Mouse (Mus musculus): ENCODE measurements around the gene Oasl2. TPM values are rescaled to one million over a fixed set of nuclear protein-coding genes. Genes with fewer than 3 reads are reported as not detected.
"Not testable (repeated sequence)": the region's sequence is repeated elsewhere in the genome, so short reads cannot be mapped to it uniquely, and the experiment has no call there.

Oasl2 gene
- polyA plus RNA-seq, 1 experiment from 2014 or later = 2.1 TPM

DNA sequence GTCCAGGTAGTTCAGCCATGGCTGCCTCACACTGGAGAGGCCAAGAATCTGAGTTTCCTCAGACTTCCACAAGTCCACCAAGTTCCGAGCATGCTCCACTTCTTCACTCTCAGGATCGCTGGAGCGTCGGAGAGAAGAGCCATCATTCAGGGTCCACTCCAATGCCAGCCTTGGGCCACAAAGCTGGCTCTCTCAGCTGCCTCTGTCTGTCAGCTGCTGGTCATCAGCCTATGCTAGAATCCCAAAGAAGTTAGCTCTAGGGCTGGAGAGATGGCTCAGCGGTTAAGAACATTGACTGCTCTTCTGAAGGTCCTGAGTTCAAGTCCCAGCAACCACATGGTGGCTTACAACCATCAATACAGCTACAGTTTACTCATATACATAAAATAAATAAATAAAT, 20.6 kb downstream of the Oasl2 start:
- not testable (repeated sequence) for H3K4me1 ChIP-seq (replicated peaks); H3K9ac ChIP-seq (replicated peaks); H3K27ac ChIP-seq; H3K27me3 ChIP-seq; ATAC-seq; H3K4me2 ChIP-seq (replicated peaks); H3K9me3 ChIP-seq; H3K36me3 ChIP-seq; H3K4me3 ChIP-seq (replicated peaks)
- WGBS = 95% methylated on average over 5 of the region's 5 CpGs

DNA sequence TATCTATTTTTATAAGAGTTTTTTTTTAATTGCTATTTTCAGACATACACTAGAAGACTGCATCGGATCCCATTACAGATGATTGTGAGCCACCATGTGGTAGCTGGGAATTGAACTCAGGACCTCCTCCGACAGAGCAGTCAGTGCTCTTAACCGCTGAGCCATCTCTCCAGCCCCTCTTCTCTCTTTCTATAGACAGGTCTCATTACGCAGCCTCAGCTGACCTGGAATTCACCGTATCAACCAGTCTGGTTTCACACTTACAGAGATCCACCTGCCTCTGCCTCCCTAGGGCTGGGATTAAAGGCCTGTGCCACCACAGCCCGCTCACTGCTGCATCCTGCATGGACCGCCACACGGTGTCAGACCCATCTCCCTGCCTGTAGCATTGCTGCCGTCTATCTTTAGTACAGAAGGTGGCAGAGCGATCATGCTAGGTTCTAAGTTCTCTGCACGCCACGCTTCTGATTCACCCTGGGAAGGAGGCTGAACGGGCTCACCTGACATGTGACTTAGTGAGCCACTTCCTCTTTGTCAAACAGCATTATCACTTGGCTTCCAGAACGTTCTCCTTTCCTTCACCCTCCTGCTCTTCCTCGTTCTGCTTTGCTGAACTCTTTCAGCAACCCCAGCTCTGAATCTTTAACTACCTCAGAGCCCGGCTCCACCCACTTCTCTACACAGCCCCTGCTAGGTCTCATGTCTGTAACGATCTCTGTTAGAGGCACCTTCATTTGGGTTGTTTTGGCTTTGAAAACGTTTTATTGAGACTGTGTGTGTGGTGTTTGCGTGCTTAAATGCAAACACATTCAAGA, 25.0 kb downstream of the Oasl2 start:
- Histone ChIP-seq H3K27ac (no peak overlapping the region), H3K4me1 (replicated peaks) (peaks cover 12% of the 10 kb centered on the region; the same call in 1 of the 2 replicates), H3K9me3 (no peaks in the 10 kb centered on the region), H3K4me2 (replicated peaks) (no peak overlapping the region), H3K36me3 (no peaks in the 10 kb centered on the region), H3K4me3 (replicated peaks) (no peak overlapping the region), H3K9ac (replicated peaks) (no peak overlapping the region), H3K27me3 (no peaks in the 10 kb centered on the region)
- WGBS = 80% methylated on average over 19 of the region's 19 CpGs
- ATAC-seq = no peak

DNA sequence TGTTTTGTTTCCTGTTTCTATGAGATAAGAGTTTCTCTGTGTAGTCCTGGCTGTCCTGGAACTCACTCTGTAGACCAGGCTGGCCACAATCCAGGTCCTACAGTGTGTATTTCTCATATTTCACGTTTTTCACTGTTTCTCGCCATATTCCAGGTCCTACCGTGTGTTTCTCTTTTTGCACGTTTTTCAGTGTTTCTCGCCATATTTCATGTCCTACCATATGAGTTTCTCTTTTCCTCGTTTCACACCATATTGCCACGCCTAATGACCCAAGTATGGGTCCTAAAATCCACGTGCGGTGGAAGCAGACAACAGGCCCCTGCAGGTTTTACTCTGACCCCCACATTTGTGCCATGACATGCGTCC, 25.6 kb downstream of the Oasl2 start:
- 63% methylated on average over 10 of the region's 10 CpGs for WGBS
- peaks cover 12% of the 10 kb centered on the region; the same call in 1 of the 2 replicates for H3K4me1 ChIP-seq (replicated peaks)
- H3K9me3 ChIP-seq = no peaks in the 10 kb centered on the region
- H3K27ac ChIP-seq = no peak overlapping the region
- no peak overlapping the region for H3K4me2 ChIP-seq (replicated peaks)
- H3K9ac ChIP-seq (replicated peaks) = no peak overlapping the region
- H3K4me3 ChIP-seq (replicated peaks) = no peak overlapping the region
- H3K27me3 ChIP-seq = no peaks in the 10 kb centered on the region
- ATAC-seq = no peak; the same call in 1 of the 2 replicates
- no peaks in the 10 kb centered on the region for H3K36me3 ChIP-seq

DNA sequence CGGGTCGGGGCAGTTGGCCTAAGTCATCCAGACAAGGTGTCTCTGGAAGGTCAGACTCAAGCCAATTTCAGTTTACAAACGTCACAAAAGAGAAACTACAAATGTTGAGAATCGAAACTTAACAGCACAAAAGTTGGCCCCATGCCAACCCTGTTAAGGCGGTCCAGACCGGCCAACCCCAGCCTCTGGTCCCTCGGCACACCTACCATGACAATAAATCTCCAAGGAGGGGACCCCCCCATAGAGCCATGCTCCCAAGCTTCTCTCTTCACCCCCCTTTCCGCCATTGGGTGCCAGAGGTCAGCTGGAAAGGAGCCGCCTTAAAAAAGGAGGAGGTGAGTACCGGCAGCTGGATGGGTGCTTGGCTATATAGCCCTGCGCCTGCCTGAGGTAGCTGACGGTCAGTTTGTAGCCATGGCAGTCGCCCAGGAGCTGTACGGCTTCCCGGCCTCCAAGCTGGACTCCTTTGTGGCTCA, 26.3 kb downstream of the Oasl2 start, which contains the start of gene Oasl1:
TSS of gene Oasl1 (plus strand) at position 243 of the 476 bp plus-strand sequence.
- WGBS = 53% methylated on average over 15 of the region's 15 CpGs
- H3K4me2 ChIP-seq (replicated peaks) = no peak within 1 kb of the TSS
- H3K27me3 ChIP-seq = no peaks in the 10 kb centered on the region

DNA sequence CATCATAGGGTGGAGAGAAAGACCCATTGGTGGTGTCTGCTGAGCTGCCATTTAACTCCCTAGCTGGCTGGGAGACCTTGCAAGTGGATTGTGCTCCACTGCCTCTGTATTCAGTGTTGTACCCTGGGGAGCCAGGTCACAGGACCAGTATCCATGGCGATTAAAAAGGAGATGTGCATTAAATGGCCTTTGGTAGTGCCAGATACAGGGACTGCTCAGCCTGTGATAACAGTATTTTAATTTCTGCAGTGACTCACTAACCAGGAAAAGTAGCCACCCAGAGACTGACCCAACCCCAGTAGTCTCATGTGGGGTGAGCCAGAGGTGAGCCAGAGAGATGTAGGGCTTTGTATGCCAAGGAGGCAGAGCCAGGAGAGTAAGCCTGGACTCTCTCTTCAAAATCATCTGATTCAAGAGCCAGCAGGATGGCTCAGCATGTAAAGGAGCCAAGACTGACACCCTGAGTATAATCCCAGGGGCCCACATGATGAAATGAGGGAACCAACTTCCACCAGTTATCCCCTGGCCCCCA, 29.5 kb downstream of the Oasl2 start:
- 42% methylated on average over 1 of the region's 1 CpGs for WGBS
- no peak overlapping the region for H3K4me3 ChIP-seq (replicated peaks)
- H3K27ac ChIP-seq = no peak overlapping the region
- no peaks in the 10 kb centered on the region for H3K36me3 ChIP-seq
- H3K9ac ChIP-seq (replicated peaks) = no peak overlapping the region
- no peak for ATAC-seq
- H3K9me3 ChIP-seq = no peaks in the 10 kb centered on the region
- no peak overlapping the region for H3K4me2 ChIP-seq (replicated peaks)
- H3K27me3 ChIP-seq = no peaks in the 10 kb centered on the region
- H3K4me1 ChIP-seq (replicated peaks) = peaks cover 12% of the 10 kb centered on the region; the same call in 1 of the 2 replicates

More for the DNA sequence above, 26.3 kb downstream of the Oasl2 start, which contains the start of gene Oasl1:
- Histone ChIP-seq H3K4me3 (replicated peaks) (no peak within 1 kb of the TSS), H3K9me3 (no peaks in the 10 kb centered on the region), H3K9ac (replicated peaks) (no peak within 1 kb of the TSS), H3K27ac (no peak within 1 kb of the TSS), H3K36me3 (no peaks in the 10 kb centered on the region), H3K4me1 (replicated peaks) (peaks cover 12% of the 10 kb centered on the region; the same call in 1 of the 2 replicates)
- ATAC-seq = no peak

DNA sequence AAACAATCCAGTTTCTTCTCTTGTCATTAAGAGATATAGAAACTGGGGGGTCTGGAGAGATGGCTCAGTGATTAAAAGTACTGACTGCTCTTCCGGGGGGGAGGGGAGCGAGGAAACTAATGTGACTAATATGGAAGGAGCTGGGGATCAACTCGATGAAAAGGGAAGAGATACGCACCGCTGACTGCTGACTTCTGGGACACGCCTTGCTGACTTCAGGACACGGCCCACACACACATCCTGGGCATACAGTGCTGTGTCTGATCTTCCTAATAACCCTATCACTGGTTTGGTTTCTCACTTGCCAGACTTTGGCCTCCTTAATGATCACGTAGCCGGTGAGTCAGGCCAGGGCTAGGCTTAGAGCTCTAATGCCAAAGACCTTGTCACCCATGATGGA, 30.0 kb downstream of the Oasl2 start:
- Histone ChIP-seq H3K4me3 (replicated peaks) (no peak overlapping the region), H3K36me3 (no peaks in the 10 kb centered on the region), H3K9ac (replicated peaks) (no peak overlapping the region), H3K4me2 (replicated peaks) (no peak overlapping the region), H3K4me1 (replicated peaks) (peaks cover 12% of the 10 kb centered on the region; the same call in 1 of the 2 replicates), H3K27me3 (no peaks in the 10 kb centered on the region), H3K27ac (no peak overlapping the region), H3K9me3 (no peaks in the 10 kb centered on the region)
- WGBS = 62% methylated on average over 9 of the region's 9 CpGs
- no peak for ATAC-seq

DNA sequence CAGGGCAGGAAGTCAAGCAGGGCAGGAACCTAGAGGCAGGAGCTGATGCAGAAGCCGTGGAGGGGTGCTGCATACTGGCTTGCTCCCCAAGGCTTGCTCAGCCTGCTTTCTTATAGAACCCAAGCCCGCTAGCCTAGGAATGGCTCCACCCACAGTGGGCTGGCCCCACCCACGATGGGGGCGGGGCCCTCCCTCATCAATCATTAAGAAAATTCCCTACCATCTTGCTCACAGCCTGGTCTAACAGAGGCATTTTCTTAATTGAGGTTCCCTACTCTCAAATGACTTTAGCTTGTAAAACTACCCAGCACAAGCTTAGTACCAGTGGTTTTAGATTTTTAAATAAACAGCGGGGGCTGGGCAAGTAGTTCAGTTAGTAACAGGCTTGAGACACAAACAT, 34.9 kb downstream of the Oasl2 start:
- no peak for ATAC-seq
- WGBS = 67% methylated on average over 5 of the region's 5 CpGs
- Histone ChIP-seq H3K9ac (replicated peaks) (no peak overlapping the region), H3K4me3 (replicated peaks) (no peak overlapping the region), H3K4me2 (replicated peaks) (no peak overlapping the region), H3K9me3 (no peaks in the 10 kb centered on the region), H3K36me3 (no peaks in the 10 kb centered on the region), H3K4me1 (replicated peaks) (peaks cover 6% of the 10 kb centered on the region), H3K27me3 (no peaks in the 10 kb centered on the region), H3K27ac (no peak overlapping the region)

DNA sequence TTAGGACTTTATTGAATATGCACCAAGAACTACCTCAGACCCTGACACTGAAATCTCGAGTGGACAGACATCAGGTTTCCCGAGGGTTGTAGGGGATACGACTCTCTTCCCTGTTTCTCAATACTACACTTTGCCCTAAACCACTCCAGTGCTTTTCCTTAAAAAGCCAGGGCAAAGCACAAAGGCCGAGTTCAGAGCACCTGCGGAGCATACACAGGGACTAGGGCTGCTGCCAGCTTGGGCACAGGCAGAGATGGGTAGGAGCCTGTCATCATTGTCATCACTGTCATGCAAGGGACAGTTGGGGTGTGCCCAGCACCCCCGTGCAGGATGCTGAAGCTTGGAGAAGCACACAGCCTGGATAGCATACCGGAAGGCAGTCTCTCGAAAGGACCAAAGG, 36.5 kb downstream of the Oasl2 start:
- Histone ChIP-seq H3K27ac (no peak overlapping the region), H3K9ac (replicated peaks) (no peak overlapping the region), H3K4me1 (replicated peaks) (peaks cover 6% of the 10 kb centered on the region), H3K36me3 (no peaks in the 10 kb centered on the region), H3K27me3 (no peaks in the 10 kb centered on the region), H3K4me3 (replicated peaks) (no peak overlapping the region), H3K9me3 (no peaks in the 10 kb centered on the region), H3K4me2 (replicated peaks) (no peak overlapping the region)
- no peak for ATAC-seq
- WGBS = 83% methylated on average over 8 of the region's 8 CpGs

DNA sequence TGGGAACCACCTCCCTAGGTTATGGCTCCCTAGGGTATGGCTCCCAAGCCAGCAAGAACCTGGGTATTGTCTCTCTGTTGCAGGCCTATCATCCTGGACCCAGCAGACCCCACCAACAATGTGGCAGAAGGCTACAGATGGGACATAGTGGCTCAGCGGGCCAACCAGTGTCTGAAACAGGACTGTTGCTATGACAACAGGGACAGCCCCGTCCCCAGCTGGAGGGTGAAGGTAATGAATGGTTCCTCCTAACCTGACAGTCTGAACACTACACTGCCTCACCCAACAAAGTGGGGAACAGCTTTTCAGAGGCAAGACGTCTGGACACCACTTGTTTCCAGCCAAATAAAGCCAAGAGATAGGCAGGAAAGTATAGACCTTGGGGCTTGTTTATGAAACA, 39.1 kb downstream of the Oasl2 start:
- ATAC-seq = no peak
- peaks cover 6% of the 10 kb centered on the region for H3K4me1 ChIP-seq (replicated peaks)
- no peaks in the 10 kb centered on the region for H3K36me3 ChIP-seq
- H3K9ac ChIP-seq (replicated peaks) = no peak overlapping the region
- H3K4me2 ChIP-seq (replicated peaks) = no peak overlapping the region
- 21% methylated on average over 3 of the region's 3 CpGs for WGBS
- H3K27me3 ChIP-seq = no peaks in the 10 kb centered on the region
- H3K4me3 ChIP-seq (replicated peaks) = no peak overlapping the region
- no peak overlapping the region for H3K27ac ChIP-seq
- H3K9me3 ChIP-seq = no peaks in the 10 kb centered on the region

DNA sequence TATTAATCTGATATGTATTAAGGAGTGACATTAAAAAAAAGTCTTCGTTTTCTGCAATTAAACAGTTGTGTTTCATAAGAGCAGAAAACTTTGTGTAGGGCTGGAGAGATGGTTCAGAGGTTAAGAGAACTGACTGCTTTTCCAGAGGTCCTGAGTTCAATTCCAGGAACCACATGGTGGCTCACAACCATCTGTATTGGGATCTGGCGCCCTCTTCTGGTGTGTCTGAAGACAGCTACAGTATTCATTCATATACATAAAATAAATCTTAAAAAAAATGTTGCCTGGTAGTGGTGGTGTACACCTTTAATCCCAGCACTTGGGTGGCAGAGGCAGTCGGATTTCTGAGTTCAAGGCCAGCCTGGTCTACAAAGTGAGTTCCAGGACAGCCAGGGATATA, 44.4 kb downstream of the Oasl2 start:
- ATAC-seq; H3K9me3 ChIP-seq; H3K27ac ChIP-seq; H3K9ac ChIP-seq (replicated peaks); H3K4me3 ChIP-seq (replicated peaks); H3K36me3 ChIP-seq; H3K27me3 ChIP-seq: not testable (repeated sequence)
- Histone ChIP-seq H3K4me1 (replicated peaks) (peaks cover 18% of the 10 kb centered on the region), H3K4me2 (replicated peaks) (peak overlapping the region; percentile 88; the same call in 1 of the 2 replicates)
- WGBS = 52% methylated on average over 3 of the region's 3 CpGs

DNA sequence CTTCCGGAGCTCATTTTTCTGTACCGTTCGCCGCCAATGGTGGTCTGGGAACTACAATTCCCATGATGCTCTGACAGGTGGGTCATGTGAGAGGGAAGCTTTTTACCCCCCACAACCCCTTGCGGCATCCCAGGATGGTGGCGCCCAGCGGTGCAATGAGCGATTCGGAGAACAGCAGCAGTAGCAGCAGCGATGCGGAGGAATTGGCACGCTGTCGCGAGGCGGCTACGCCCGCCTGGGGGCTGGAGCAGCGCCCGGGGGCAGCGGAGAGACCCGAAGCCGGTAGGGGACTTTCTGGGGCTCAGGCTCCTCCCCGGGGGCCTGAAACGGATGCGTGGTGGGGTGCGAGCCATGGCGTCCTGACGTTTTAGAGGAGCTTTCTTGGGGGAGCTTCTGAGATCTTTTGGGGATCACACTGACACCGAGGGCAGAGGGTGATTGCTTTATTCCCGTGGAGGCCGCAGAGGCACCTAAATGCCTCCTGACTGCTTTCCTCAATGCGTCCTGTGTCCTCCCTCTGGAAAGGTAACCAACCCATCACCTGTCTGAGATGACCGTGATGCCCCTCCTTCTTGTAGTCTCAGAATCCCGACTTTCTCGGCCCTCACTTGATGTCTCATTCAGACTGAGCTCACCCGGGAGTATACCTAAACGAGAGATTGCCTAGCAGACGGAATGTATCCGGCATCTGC, 45.5 kb downstream of the Oasl2 start, which contains the start of gene 2210016L21Rik:
TSS of gene 2210016L21Rik (plus strand) at position 85 of the 692 bp plus-strand sequence.
- H3K9ac ChIP-seq (replicated peaks) = peak within 1 kb of the TSS; percentile 91
- WGBS = under 1% methylated on average over 39 of the region's 39 CpGs
- peak within 1 kb of the TSS; percentile 93 for H3K4me3 ChIP-seq (replicated peaks)
- H3K4me1 ChIP-seq (replicated peaks) = peaks cover 18% of the 10 kb centered on the region
- peak within 1 kb of the TSS; percentile 88 for H3K4me2 ChIP-seq (replicated peaks)
- peaks cover 17% of the 10 kb centered on the region for H3K36me3 ChIP-seq
- peak; percentile 95 for ATAC-seq
- no peaks in the 10 kb centered on the region for H3K27me3 ChIP-seq
- H3K27ac ChIP-seq = peak within 1 kb of the TSS; percentile 91
- no peaks in the 10 kb centered on the region for H3K9me3 ChIP-seq

DNA sequence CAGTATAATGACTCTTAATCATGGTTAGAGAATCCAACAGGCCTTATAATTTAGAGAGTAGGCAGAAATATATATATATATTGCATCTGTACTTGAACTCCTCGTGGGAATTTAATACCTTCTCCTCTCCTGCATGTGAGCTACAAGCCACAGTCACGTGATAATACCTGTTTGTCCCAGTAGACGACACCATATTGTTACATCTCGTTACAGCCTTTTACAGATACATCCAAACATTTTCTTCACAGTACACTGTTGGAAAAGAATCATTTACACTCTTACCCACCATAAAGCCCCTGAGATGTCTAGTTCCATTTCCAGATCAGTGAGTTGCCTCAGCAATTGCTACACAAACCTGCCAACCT, 46.0 kb downstream of the Oasl2 start:
- H3K9ac ChIP-seq (replicated peaks) = peak overlapping the region; percentile 91
- H3K9me3 ChIP-seq = no peaks in the 10 kb centered on the region
- H3K4me1 ChIP-seq (replicated peaks) = peaks cover 18% of the 10 kb centered on the region
- H3K4me3 ChIP-seq (replicated peaks) = peak overlapping the region; percentile 93
- H3K36me3 ChIP-seq = peaks cover 22% of the 10 kb centered on the region
- no peaks in the 10 kb centered on the region for H3K27me3 ChIP-seq
- ATAC-seq = no peak
- peak overlapping the region; percentile 88 for H3K4me2 ChIP-seq (replicated peaks)
- 37% methylated on average over 4 of the region's 4 CpGs for WGBS
- H3K27ac ChIP-seq = peak overlapping the region; percentile 91
